Mouse (Mus musculus) heart, adult 8-10 months (tissue): Measurements from ENCODE around the gene Lmbr1. TPM values are rescaled to one million over a fixed set of nuclear protein-coding genes. Genes with fewer than 3 reads are reported as not detected.

Experiments used
- DNase-seq: peaks from one replicate; pipeline ENCODE4 v3.0.0; 2022; ENCODE audit warnings: low spot score
- microRNA-seq: library from miRNA; unstranded; fragments of <30 nt; microRNA quantifications from one replicate; pipeline ENCODE4 v1.2.0, GENCODE M21; 2022
- total RNA-seq, 4 experiments: library from RNA; stranded (reverse); gene quantifications; 2 replicates each; pipeline ENCODE4 v1.2.4; 2022

Gene Lmbr1
- total RNA-seq, 4 experiments from 2014 or later = 10.7 to 18.2 (median 12.4) TPM

- no peak for DNase-seq
These were observed 124.3 kb downstream of the Lmbr1 start for GRCm38 (mm10) chr5:29253876-29254275.

- no peak for DNase-seq
These were observed 126.7 kb downstream of the Lmbr1 start for GRCm38 (mm10) chr5:29251496-29251873.

DNA sequence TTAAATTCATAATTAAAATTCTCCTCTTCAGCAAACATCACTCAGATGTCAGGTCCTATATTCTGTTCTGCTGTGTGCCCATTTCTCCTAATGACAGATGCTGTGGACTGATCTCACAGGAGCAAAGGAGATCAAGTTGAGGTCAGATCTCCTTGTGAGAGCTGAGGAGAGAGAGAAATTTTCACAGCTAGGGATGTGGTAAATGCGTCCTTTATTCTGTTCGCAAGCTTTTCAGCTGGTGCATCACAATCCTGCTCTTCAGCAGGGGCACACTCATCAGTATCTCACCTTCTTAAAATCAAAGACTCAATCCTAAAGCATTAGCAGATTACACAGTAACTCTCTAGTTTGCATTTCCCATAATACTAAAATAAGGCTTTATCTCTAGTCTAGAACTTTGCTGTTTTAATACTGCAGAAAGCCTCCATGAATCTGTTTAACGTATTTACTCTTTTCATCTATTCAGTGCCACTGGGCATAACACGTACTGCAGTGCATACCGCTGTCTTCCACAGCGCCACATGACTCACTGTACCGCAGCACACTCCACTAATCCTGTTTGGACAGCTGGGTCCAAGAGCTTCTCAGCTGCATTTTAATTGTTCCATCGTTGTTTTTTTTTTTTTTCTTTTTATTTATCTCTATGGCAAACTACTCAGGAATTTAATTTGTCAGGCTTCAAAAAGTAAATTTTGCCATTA lies 127.2 kb downstream of the Lmbr1 start:
- no peak for DNase-seq

DNA sequence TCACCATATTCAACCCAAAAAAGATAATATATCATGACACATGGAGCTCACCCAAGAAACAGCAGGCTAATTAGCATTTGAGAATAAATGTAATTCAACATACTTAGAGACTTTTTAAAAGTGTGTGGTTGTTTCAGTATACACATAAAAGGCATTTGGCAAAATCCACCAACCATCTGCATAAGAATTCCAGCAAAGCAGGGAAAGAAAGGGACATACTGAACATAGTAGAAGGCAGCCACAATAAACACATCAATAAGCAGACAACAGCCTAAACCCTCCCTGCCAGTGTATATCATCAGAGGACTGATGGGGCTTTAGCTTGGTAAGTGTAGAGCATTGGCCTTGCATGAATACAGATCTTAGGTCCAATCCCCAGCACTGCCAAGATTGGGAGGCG lies 133.4 kb downstream of the Lmbr1 start:
- DNase-seq = no peak

DNA sequence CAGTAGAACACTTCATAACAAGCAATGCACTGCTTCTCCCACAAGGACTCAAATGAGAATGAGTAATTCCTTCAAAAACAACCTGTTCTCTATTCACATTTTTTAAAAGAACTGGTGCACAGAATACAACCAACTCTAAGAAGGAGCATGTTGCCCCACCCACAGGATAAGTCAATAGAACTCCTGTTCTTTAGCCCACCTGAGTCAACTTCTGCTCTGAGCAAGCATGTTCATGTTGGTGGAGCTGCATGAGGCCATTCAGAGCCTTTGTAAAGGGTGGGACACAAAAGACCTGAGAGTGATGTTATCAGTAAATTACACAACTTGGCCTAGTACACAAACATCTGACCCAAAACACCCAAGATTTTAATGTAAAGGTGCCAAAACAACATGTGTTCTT lies 139.8 kb downstream of the Lmbr1 start:
- no peak for DNase-seq

GRCm38 (mm10) chr5:29230481-29230880 lies 147.7 kb downstream of the Lmbr1 start:
- no peak for DNase-seq

DNA sequence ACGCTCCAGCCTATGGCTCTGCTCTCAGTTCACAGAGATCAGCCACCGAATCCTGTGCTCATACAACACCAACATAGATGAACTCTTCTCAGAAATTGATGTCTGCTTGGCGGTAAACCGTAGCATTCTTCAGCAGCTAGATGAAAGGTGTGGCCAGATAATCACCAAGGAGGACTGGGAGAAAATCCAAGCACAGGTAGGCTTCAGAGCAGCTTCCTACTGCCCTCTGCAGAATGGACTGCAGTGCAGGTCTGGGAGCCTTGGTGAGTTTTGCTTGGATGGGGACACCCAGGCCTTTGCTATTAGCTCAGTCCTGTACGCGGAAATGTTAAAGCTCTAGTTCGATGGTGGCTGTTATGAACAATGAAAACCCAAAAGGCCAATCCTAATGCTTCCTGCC lies 154.1 kb downstream of the Lmbr1 start:
- DNase-seq = no peak

- no peak for DNase-seq
These were observed 160.2 kb downstream of the Lmbr1 start for GRCm38 (mm10) chr5:29217997-29218396.

DNA sequence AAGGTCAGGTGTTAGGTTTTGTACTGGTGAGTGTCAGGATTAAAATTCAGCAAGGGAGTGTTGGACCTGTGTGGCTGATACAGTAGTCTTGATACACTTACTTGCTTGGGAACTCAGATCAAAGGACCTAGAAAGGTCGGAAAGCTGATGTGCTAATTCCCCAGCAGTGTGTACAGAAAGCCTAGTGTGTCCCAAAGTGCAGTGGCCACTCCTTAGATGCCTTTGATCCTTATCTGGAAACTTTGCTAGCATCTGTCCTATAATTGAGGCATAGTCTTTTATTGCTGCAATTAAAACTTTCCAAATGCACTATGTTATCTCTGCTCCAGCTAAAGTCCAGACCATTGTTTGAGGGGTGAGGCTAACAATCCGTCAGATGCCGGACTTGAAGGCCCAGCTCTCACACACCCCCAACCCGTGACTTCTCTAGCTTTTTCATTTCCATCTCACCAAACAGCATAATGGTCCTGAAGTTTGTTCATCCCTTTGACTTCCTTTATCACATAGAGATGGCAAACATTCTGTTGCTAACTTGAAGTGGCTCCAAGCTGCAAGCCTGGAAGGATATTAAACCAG lies 166.1 kb downstream of the Lmbr1 start:
- no peak for DNase-seq

- no peak for DNase-seq
These were observed 172.5 kb downstream of the Lmbr1 start for GRCm38 (mm10) chr5:29205690-29206089.

- no peak for DNase-seq
These were observed 178.3 kb downstream of the Lmbr1 start for GRCm38 (mm10) chr5:29199868-29200267.

- no peak for DNase-seq
These were observed 179.2 kb downstream of the Lmbr1 start for GRCm38 (mm10) chr5:29198960-29199488.

GRCm38 (mm10) chr5:29197187-29197586 lies 181.0 kb downstream of the Lmbr1 start:
- no peak for DNase-seq

GRCm38 (mm10) chr5:29196264-29196658 lies 181.9 kb downstream of the Lmbr1 start:
- no peak for DNase-seq

DNA sequence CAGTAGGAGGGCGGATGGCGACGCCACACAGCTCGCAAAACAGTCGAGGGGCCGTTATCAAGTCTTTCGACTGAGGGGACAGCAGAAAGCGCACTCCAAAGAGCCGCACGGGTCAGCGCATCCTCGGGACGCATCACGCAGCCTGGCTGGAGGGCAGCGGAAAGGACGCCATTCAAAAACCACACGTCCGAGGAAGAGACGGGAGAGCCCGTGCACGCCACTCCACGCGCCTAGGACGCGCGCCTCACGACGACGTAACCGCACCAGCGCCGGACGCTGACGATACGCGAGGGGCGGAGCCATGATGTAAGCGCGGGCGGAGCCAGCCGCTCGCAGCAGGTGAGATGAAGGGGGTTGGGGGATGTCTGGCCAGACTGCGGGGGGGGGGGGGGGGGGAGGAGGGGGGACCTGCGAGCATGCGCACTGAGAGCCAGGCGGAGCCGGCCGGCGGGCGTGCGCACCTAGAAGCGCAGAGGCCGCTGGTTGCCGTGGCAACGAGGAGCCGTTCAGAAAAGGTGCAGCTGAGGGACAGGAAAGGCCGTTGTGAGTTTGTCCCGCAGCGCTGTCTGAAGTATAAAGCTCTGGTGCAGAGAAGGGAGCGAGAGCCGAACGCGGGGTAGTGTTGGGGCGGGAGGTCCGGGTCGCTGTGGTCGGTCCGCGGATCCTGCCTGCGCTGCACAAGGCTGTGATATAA lies 182.5 kb downstream of the Lmbr1 start, which contains the start of gene Rnf32:
Gene Rnf32 (plus strand): TSS at position 423 of the 694 bp plus-strand sequence.
- DNase-seq = peak; percentile 23

- DNase-seq = no peak
These were observed 183.0 kb downstream of the Lmbr1 start for GRCm38 (mm10) chr5:29195231-29195569.

GRCm38 (mm10) chr5:29186798-29187197 lies 191.4 kb downstream of the Lmbr1 start:
- DNase-seq = no peak

Small RNA genes lying within 50 kb of the gene (microRNA-seq; reads per million reads assigned to microRNA genes)
- not detected for gene Gm23801

Other genes with a start within 250 kb of the Lmbr1 start
- gene Rnf32, start 182.4 kb downstream of the Lmbr1 start, total RNA-seq = 1 to 10 TPM in 1 of 4 experiments, under 1 TPM in 3; 0.17 to 1.2 (median 0.61) TPM
- gene Nom1, start 56.3 kb upstream of the Lmbr1 start, total RNA-seq = 10 to 100 TPM; 13.4 to 20.9 (median 16.2) TPM
- not detected for gene Mnx1, start 100.1 kb upstream of the Lmbr1 start, total RNA-seq
- gene Ube3c, start 190.9 kb upstream of the Lmbr1 start, total RNA-seq = 10 to 100 TPM; 35.2 to 42.7 (median 39.9) TPM